Mouse (Mus musculus) urinary bladder, postnatal 10 days (tissue): ENCODE results near the gene Polg.

Source experiments
- DNase-seq: peaks from one replicate; pipeline ENCODE4 v3.0.0; 2022; ENCODE audit warnings: low spot score

Gene Polg

GRCm38 (mm10) chr7:79502152-79503102 lies 36.3 kb upstream of the Polg start:
- no peak for DNase-seq

- DNase-seq: no peak
These were observed 35.4 kb upstream of the Polg start for GRCm38 (mm10) chr7:79501581-79502031.

DNA sequence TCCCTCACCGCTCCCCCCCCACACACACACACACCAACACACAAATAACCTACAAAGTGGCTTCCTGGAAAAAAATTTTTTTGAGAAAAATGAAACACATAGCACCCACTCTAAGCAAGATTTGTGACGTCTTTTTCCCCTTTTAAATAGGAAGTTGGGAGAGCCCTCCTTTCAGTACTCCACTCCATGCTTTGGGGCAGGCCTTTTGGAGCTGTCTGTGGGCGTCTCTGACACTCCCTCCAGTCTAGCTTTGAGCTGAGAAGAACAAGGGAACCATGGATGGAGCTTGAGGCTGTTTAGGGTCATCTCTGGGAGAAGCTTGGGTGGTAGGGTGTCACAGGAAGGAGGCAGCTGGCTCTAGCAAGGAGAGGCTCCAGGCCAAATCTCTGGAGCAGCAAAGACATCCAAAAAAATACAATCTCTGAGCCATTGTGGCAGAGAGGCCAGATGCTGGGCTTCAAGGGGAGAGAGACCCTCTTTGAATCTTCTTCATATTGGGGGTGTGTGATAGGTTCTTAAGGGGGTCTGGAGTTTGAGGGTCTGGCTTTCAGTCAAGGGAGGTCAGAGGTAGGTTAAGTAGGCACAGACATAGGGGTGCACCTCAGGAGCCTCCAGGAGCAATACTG lies 34.6 kb upstream of the Polg start:
- DNase-seq: no peak

- DNase-seq: no peak
These were observed 33.7 kb upstream of the Polg start for GRCm38 (mm10) chr7:79499596-79500570.

DNA sequence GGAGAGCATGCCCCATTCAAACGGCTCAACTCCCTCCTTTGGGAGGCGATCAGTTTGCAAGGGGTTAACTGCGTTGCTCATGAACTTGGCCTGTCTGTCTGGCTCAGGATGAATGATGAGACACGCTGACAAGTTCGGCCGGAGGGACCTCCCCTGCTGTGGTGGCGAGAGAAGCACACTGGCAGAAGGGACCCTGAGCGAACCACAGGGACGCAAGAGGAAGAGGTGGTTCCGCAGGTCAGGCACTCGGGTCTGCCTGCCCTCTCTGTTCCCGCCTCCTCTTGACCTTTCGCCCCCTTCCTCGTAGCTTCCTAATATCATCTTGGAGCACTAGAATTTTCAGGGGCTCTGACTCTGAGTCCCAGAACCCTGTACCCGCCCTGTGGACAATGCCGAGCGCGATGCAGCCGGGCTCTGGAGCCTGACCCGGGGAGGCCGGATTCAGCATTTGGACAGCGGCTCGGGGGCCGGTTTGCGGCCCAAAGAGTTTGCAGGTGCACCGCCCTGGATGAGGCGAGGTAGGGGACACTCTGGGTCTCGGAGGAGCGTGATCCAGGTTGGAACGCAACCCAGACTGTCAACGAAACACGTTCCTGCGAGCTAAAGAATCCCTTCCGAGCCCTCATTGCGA lies 32.9 kb upstream of the Polg start:
- DNase-seq: no peak

DNA sequence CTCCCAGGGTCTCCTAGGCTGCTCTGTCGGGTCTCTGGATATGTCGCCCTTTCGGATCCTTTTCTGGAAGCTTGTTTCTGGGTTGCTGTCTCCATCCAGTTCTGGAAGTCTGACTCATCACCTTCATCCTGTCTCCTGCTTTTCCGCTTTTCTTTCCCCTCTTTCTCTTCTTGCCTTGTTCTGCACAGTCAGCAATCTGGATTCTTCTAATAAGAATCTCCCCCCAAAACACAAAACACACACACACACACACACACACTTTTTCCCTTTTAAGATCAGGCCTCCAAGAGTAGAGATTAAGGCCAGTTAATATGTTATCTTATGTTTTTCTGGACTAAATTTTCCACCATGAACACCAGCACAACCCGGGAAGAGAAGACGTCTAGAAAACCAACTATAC lies 32.2 kb upstream of the Polg start:
- no peak for DNase-seq

DNA sequence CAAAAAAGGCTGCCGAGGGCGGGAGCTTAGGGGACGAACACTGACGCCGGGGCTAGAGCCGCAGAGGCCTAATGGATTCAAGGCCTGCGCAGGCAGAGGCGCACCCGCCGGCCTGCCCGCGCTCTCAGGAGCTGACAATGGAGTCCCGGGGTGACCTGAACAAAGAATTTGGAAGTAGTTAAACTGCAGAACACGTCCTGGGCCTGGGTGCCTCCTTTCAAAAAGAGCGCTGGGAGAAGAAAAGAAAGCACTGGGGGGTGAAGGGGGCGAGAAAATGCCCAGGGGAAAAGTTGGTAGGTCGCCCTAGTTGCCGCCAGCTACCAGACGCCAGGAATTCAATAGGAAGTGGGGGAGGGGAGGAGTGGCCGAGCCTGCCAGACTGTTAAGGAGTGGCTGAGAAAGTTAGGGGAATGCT lies 31.5 kb upstream of the Polg start:
- DNase-seq: no peak

DNA sequence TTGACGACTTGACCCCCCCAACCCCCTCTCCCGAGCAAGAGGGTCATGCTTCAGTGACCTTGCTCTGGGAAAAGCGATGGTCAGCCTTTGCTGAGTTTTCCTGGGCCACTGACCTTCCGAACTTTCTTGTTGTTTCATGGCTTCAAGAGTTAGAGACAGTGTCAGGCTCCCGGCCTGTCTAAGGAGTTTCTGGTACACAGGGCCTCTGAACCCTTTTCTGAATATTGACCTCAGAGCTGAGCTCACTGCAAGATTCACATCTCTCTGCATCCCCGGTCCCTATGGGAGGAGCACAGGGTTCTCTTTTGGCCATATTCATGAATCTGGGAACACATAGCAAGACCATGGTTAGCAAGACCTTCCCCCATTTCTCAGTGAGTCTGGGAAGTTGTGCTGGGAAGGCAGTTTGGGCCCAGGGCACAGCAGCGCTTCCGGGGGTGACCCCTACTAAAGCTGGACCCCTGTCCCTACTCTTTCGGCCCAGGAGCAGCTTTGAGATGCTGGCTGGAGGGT lies 30.7 kb upstream of the Polg start:
- no peak for DNase-seq

DNA sequence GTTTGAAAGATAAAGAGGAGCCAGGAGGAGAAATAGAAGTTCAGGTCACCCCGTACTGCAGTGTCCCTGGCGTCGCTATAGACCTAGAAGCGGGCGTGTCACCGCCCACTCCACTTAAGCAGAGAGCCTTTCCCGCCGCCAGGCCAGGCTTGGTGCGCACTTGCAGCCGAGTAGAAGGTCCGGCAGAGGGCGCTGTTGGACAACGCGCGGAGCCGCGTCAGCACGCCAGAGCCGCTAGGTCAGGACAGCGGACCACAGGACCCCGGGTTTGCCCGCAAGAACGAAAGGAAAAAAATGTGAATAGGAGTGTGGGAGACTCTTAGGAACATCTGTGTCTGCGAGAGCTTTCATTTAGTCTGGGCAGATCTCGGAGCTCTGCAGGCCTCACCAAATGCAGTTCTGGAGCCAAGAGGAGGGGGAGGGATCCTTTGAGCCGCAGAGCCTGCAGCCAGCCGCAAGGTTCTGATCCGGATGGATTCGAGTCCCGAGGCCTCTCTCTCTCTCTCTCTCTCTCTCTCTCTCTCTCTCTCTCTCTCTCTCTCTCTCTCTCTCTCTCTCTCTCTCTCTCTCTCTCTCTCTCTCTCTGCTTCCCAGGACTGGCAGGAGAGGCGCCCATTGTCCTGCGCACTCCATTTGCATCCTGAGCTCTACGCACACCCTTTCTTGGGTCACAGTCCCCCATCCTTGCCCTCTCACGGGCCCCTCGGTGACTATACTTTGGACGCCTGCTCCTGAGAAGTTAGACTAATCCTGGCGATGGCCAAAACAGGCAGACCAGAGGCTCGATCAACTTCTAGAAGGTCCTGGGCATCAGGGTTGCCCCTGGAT lies 30.0 kb upstream of the Polg start:
- peak; percentile 51 for DNase-seq

GRCm38 (mm10) chr7:79493915-79494314 lies 27.8 kb upstream of the Polg start:
- DNase-seq: no peak

GRCm38 (mm10) chr7:79486528-79486927 lies 20.4 kb upstream of the Polg start:
- DNase-seq: no peak

DNA sequence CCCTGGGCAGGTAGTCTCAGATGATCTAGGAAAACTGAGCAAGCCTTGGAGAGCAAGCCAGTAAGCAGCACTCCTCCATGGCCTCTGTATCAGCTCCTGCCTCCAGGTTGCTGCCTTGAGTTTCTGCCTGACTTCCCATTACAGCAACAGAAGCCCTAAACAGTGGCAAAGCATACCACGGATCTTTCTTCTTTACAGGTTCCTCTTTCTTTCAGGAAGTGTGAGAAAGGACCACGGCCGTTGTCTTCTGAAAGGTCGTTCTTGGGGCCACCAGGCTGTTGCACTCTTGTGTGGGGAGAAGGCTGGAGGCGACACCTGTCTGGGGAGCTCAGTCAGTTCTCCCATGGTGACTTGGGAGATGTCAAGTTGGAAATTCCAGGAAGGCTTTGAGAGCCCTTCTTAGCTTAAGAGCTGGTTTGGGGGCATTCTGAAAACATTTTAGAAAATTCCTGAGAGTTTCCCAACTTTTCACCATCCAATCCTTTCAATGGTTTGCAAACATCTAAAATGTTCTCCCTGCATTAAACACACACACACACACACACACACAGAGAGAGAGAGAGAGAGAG lies 8.8 kb upstream of the Polg start:
- no peak for DNase-seq

GRCm38 (mm10) chr7:79473496-79474194 lies 7.5 kb upstream of the Polg start:
- DNase-seq: no peak

GRCm38 (mm10) chr7:79472792-79473191 lies 6.6 kb upstream of the Polg start:
- no peak for DNase-seq

- no peak for DNase-seq
These were observed 5.3 kb upstream of the Polg start for GRCm38 (mm10) chr7:79471436-79471835.

DNA sequence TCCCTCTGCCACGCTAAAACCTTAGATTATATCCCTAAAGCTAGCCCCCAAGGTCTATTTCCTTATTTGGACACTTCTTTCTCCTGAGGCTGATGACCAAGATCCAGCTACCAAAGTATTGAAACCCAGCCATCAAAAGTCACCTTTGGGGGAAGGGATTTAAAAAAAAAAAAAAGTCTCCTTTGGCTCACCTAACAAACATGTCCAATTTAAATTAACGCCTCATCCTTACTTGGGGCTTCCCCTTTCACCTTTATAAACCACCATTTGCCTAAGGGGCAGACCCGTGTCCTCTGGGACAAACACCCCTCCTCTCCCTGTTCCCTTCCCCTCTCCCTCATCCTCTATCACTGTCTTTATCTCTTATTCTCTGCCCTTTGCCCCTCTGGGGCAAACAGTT lies 4.6 kb upstream of the Polg start:
- no peak for DNase-seq

- DNase-seq: no peak
These were observed 3.6 kb upstream of the Polg start for GRCm38 (mm10) chr7:79469766-79470165.

GRCm38 (mm10) chr7:79468994-79469393 lies 2.8 kb upstream of the Polg start:
- no peak for DNase-seq

- DNase-seq: no peak
These were observed 1.8 kb upstream of the Polg start for GRCm38 (mm10) chr7:79467951-79468350.
